Mouse (Mus musculus) yolk sac, embryonic 10.5 days (tissue): ENCODE results near the gene Fto.

Experiments used
- DNase-seq: peaks from one replicate; pipeline ENCODE4 v3.0.0-alpha.2; 2017; ENCODE audit warnings: low spot score

Gene Fto

GRCm38 (mm10) chr8:91390369-91391020 is 77.2 kb downstream of the Fto start:
- DNase-seq, result no peak

- no peak for DNase-seq
Observed at GRCm38 (mm10) chr8:91392261-91392660, 78.9 kb downstream of the Fto start.

- peak; percentile 51 for DNase-seq
Observed at GRCm38 (mm10) chr8:91395340-91396055, 82.2 kb downstream of the Fto start.

GRCm38 (mm10) chr8:91398053-91398452 is 84.7 kb downstream of the Fto start:
- DNase-seq, result no peak

- peak; percentile 27 for DNase-seq
Observed at GRCm38 (mm10) chr8:91402980-91403975, 90.0 kb downstream of the Fto start.

- no peak for DNase-seq
Observed at GRCm38 (mm10) chr8:91404311-91404710, 91.0 kb downstream of the Fto start.

- DNase-seq, result peak; percentile 34
Observed at GRCm38 (mm10) chr8:91405099-91405498, 91.8 kb downstream of the Fto start.

GRCm38 (mm10) chr8:91406624-91407290 is 93.4 kb downstream of the Fto start:
- DNase-seq, result no peak

GRCm38 (mm10) chr8:91407880-91408279 is 94.6 kb downstream of the Fto start:
- no peak for DNase-seq

GRCm38 (mm10) chr8:91410007-91410406 is 96.7 kb downstream of the Fto start:
- no peak for DNase-seq

GRCm38 (mm10) chr8:91424491-91425074 is 111.3 kb downstream of the Fto start:
- DNase-seq, result peak; percentile 55

GRCm38 (mm10) chr8:91425251-91425866 is 112.0 kb downstream of the Fto start:
- DNase-seq, result peak; percentile 42

- DNase-seq, result no peak
Observed at GRCm38 (mm10) chr8:91426496-91426895, 113.2 kb downstream of the Fto start.

- no peak for DNase-seq
Observed at GRCm38 (mm10) chr8:91430333-91430940, 117.1 kb downstream of the Fto start.

- DNase-seq, result no peak
Observed at GRCm38 (mm10) chr8:91436036-91436435, 122.7 kb downstream of the Fto start.

GRCm38 (mm10) chr8:91443911-91444310 is 130.6 kb downstream of the Fto start:
- peak; percentile 63 for DNase-seq

GRCm38 (mm10) chr8:91444636-91445410 is 131.5 kb downstream of the Fto start:
- DNase-seq, result peak; percentile 63

- no peak for DNase-seq
Observed at GRCm38 (mm10) chr8:91445516-91445915, 132.2 kb downstream of the Fto start.

- DNase-seq, result no peak
Observed at GRCm38 (mm10) chr8:91446008-91446407, 132.7 kb downstream of the Fto start.
